Mouse (Mus musculus) embryo, embryonic 11 days (tissue): ENCODE measurements around the gene Grid1.

Experiments used
- DNase-seq: peaks from one replicate; pipeline ENCODE4 v3.0.0-alpha.2; 2015

The Grid1 gene

DNA sequence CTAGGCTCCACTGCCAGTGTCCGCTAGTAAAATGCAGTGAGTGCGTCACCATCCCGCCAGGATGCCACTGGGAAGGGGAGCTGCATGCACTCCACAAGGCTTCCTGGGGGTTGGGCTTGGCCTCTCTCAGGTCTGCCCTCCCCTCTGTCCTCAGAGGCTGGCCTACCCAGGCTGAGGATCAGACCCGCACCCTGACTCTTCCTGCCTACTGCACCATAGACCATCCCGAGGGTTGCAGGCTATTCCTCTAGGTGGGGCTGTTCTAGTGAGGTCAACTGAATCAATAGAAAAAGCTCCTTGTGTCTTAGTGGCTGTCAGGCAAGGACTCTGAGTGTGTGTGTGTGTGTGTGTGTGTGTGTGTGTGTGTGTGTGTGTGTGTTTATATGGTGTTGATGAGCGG, 19.1 kb downstream of the Grid1 start:
- DNase-seq: no peak

DNA sequence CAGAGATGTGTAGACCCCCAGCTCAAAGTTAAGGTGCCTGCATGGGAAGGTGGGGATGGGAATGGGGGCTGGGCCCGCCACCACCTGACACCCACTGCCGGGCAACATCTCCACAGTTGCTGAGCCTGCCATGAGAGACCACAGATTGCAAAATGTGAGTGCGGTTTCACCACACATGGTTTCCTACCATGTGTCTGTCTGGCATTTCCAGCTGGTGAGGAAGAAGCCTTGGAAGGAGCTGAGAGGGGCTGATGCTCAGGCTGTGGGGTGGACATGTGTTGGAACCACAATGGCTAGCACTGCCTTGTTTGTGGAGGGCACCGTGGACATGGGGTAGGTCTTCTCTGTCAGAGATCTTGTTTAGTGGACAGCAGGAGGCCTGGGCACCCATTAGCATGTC, 20.0 kb downstream of the Grid1 start:
- no peak for DNase-seq

DNA sequence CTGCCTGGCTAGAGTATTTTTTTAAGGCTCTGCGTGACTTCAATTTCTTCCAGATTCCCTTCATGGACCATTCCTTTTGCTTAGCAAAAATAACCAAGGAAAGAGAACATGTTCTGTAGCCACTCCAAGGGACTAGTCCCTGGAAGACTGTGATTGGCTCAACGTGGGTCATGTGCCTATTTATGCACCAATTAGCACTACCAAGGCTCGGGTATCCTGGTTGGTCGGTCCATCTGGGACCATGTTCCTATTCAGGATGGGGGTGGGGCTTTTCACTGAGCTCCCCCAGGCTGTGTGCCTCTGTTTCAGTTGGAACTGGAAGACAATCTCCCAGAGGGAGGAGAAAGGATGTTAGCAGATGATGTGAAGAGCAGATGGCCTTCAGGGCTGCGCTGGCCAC, 23.7 kb downstream of the Grid1 start:
- no peak for DNase-seq

DNA sequence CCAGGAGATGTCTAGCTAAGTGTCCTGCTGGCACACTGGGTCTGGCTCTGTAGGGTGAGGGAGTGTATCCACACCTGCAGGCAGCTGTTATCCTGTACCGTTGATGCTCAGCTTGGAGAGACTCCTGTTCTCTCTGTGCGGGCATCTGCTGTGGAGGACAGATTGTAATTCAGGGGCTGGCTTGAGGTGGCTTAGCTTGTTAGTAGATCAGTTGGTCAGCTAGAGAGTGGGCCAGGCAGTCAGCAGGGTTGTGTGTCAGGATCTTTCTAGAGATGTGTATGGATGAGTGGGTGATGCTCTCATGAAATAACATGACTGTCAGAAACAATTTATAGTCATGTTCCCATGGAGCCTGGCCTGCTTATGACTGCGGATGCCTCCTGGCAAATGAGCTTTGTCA, 24.3 kb downstream of the Grid1 start:
- no peak for DNase-seq

DNA sequence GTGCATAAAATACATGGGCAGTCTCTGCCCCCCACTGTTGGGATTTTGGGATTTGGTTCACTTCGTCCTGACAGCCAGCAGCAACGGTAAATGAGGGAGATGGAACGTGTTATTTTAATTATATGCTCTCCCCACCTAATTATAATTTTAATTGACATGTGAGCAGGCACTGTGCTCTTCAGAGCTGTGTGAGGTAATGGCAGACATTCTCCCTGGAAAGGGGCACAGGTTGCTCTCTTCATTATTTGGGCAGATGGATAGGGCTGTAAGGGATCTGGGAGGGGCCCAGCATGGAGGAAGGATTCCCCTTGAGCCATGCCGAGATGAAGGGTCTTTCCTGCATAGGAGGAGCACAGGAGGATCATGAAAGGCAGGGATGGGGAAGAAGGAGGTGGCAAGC, 26.9 kb downstream of the Grid1 start:
- DNase-seq: no peak

DNA sequence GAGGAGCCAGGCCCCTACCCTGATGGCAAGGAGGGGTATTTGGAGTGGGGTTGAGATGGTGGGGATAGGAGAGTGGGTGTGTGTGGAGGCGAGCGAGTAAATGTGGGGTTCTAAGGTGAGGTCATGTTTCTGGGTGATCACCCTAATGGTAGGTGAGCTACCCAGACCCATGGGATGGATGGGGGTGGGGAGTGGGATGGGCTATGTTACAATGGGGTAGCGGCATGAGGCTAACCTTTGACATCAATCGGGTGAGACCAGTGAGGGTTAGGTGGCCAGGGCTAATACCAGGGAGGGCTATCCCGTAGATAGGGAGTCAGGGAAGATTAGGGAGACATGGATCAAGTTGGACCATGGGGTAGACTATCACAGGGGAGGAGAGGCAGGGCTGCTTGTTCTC, 27.7 kb downstream of the Grid1 start:
- no peak for DNase-seq

DNA sequence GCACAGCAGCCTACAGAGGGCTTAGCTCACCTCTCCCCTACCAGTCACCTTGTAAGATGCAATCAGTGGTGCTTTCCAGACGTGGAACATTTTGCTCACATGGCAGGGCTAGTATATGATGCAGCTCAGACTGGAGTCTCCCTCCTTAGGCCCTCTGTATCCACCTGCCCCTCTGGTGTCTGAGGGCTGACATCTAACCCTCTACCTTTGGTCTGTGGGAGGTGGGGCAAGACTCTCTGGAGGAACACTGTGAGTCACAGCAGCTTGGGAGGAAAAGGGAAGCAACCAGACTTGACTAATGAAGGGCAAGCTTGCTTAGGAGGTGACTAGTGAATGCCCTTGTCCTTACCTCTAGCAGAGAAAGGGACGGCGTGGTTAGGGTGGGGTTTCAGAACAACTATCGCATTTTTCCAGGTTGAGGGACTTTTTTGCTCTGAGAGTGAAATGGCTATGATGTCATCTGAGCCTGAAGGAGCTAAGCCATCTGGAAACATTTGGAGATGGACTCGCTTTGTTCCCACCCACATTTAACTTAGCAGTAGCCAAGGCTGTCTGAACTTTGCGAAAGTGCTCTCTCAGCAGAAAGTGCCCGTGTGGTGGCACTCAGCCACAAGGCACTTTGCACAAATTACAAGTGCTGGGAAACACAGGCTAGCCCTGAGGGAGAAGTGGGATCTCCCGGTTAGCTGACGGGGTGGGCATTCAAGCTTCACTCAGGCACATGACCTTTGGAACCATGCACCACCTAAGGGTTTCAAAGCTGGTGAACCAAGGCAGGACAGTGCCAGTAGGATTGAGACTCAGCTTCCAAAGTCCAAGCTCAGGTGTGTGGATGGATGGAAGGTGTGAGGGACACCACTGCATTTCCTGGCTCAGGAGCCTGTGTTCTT, 41.2 kb downstream of the Grid1 start:
- no peak for DNase-seq

DNA sequence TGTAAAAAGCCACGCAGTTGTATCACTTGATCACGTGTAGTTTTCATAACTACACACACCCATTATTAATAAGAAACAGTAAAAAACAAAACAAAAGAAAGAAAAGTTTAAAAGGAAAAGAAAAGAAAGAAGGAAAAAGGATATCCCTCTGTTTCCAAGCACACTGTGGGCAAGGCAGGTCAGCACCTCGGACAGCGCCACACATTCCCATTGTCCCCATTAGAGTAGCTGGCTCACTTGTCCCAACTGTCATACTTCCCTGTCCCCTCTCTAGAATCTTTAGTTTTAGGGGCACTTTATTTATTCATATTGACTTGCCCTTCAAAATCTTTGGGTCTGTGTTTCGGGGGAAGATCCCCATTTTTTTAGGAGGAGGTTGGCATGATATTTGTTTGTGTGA, 47.4 kb downstream of the Grid1 start:
- peak; percentile 70 for DNase-seq

DNA sequence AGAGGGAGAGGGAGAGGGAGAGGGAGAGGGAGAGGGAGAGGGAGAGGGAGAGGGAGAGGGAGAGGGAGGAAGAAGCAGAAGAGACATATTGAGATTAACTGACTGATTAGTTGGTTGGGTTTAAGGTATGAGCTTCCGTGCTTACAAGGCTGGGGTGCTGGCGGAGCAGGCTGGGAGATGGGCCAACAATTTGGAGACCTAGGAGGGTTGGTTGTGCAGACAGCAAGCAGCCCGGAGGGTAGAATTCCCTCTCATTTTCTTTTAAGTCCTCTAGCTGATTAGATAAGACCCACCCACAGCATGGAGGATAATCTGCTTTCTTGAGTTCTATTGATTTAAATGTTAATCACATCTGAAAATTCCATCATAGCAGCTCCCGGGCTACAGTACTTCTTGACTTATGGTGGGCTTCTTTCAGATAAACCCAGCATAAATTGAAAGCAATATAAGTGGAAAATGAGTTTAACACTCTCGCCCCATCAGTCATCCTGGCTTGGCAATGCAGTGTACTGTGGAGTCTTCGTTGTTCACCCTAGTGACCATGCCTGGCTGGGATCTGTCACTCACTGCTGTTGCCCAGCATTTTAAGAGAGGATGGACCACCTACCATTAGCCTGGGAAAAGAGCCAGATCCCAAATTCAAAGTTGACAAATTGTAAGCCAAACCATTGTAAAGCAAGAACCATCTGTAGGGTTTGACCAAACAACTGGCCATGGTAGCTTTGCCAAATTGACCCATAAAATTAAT, 48.8 kb downstream of the Grid1 start:
- DNase-seq: no peak

DNA sequence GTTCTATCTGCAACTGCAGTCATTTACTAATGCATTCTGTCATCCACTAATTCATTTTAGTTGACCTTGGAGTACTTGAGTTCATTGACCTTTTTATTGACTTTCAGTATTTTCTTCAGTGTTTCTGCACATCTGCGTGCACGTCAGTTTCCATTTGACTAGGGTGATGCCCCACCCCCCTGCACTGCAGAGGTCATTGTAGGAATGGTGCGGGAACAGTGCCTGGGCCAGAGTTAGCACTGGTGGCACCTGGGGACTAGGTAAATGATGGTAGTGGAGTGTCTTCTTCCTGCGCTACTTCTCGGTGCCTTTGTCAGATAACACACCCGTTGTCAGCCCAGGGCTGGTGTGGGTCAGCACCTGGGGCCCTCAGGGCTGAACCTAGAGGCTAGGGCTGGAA, 60.1 kb downstream of the Grid1 start:
- no peak for DNase-seq

DNA sequence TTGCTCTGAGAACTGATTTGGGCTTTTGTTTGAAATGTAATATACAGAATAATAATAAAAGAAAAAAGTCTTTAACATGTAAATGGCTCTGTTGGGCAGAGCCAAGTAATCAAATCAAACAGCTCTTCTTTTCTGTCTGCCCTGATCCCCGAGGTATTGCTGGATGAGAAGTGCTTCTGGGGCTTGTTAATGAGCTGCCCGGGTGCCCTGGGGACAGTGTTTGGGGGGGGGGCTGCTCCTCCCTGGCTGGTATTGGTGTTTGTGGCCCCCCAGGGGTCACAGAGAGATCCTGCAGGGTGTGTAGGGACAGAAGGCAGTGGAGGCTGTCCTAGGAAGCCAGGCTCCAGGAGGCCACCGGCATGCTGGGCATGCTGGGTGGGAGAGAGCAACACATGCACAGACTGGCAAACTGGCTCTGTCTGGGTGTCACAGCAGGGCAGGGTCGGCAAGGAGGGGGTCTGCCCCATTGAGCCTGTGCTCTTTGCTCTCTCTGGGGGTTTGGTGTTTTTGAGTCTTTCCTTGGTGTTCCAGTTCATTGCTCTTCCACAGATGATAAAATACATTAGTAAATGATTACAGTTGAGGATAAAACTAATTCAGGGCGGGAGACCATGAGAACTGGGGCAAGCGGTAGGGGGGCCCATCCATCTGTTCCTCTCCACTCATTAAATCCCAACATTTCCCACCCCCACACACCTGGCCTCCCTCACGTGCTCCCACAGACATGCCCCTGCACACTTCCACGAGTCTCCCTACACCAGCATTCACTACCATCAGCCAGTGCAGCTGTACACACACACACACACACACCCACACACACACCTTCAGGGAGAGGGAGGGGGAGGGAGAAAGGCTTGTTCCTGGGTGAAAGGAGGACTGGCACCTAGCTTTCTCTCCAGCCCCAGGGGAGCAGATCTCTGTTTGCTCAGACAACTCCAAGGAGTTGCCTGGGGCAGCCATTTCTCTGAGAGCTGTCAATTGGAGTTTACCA, 60.8 kb downstream of the Grid1 start:
- DNase-seq: no peak

DNA sequence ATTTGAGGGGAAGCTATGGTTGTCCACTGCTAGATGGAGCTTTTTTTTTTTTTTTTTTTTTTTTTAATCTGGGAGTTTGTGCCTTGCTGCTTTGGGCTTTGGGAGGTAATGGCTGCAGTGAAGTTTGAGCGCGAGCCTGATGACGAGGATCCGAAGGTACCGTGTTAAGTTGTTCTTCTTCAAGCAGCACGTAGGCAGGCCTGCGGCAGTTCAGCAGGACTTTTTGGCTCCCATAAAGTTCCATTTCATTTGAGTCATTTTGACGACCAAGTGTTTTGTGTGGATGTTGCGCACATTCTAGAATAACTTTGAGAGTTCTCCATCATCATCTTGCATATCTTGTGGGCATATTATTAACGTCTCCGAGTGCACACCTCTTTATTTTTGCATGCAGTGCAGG, 64.3 kb downstream of the Grid1 start:
- DNase-seq: no peak

DNA sequence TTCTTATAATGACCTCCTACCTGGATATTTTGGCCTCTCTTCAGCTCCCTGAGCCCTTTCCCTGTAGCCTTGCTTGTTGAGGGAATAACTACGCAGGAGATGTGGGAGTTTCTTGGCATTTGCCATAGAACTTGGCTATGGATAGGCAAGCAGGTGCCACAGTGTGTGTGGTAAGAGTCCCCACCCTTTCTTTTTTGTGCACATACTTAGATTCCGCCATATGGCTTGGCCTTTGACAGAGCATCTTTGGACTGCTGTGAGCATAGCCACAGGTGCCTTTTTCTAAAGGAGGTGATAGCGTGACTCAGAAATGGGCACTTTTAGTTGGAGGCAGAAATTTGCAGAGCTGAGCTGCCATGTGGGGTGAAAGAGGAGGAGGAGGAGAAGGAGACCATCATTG, 64.7 kb downstream of the Grid1 start:
- DNase-seq: no peak

DNA sequence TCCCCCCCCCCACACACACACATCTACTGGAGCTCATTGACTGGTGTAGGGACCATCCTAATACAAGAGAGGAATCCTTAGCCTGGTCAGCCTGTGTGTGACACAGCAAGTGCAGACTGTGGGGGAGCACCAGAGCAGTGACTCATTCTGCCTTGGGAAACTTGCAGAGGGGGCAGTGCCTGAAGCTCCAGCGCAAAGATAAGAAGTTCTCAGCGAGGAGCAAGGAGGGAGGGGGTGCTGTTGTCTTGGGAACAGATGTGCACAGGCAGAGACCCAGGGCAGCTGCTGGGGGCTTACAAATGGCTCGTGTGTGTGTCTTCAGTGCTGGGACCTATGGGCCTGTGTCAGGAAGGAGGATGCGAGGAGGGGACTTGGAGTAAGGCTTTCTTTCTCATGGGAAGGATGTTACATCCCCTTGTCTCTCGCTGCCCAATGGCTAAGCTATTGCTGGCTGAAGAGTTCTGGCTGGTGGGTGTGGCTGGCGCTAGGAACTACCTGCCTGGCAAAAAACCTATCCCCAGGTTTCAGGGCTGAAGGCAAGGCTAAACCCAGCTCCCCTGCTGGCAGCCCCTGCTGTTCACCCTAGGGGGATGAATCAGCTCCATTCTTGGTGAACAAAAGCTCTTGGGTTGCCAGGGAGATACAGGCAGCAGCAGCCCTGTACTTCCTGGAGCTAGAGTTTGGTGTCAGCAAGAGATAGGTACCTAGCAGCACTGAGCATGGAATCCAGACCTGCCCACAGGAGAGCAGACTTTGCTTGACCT, 72.0 kb downstream of the Grid1 start:
- DNase-seq: peak; percentile 7

DNA sequence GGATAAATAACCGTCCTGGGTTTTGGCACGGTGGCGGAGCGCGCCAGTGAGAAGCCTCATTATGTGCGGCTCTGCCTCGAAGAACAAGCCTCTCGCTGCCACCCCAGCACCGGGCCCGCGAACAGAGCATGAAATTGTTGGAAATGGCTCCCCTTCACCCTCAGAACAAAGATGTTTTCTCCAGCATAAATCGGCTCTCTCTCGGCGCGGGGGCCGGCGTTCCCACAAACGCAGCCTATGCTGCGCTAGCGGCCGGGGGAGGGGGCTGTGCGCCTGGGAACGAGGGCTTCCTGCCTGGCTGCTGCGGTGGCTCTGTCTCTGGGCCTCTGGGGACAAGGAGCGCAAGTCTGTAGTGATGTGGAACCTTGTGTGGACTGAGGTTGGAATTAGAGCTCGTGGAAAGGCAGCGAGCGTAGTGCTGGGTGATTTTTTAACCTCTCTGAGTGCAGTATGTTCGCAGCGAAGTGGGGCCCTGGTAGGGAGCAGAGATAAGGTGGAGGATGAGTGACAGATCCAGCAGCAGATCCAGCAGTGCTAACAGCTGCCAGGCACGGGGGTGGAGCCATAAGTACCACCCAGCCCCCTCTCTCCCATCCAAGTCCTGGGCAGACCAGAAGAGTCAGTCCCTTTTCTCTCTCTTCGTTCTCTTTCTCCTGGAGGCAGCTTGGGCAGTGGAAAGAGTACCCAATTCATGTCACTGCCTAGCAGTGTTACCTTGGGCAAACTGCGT, 76.5 kb downstream of the Grid1 start:
- DNase-seq: peak; percentile 75

DNA sequence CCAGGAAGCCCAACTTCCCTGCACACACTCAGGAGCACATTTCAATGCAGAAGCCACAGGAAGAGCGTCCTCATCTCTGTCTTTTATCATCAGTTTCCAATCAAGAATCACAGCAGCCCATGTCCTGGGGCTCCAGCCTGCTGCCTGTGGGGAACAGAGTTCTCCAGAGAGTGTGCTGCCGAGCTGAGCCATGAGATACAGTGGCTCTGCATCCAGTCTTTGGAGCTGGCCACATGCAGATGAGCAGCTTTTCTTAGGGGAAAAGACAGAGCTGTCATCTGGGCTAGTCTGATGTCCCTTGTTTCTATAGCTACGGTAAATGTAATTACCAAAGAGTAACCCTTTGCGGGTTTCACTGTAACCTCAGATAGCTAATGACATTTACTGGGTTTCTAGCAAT, 83.9 kb downstream of the Grid1 start:
- no peak for DNase-seq

DNA sequence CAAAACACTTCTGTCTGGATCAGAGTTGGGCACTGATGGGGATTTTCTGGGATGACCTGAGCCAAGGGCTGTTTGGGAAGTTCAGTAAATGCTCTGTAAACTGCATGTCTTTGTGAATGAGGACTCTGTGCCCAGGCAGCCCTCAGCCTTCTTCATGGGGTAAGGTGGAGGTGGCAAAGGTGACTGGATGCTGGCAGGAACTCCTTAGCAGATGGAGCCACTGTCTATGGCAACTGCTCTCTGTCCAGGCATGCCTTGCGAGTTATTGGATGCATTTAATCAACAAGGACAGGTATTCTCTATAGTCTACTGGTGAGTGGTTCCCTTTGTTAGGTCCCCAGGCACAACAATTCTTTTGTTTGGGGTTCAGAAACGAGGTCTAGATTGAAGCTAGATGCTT, 85.8 kb downstream of the Grid1 start:
- no peak for DNase-seq

DNA sequence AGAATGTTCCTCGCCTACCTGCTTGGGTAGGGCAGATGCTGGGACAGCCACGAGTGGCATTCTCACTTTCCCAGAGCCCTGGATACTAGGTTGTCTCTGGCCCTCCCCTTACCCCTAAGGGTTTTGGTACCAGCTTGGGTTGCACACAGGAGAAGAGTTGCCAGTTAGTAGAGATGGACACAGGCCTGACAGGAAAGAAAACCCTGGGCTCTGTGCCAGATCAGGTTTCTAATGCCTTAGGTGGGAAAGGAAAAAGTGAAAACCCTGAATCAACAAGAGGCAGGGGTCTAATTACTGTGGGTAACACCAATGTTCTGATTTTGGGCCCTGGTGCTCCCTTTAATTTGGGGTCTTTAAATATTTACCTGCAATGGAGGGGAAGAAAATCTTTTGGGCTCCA, 88.5 kb downstream of the Grid1 start:
- no peak for DNase-seq

DNA sequence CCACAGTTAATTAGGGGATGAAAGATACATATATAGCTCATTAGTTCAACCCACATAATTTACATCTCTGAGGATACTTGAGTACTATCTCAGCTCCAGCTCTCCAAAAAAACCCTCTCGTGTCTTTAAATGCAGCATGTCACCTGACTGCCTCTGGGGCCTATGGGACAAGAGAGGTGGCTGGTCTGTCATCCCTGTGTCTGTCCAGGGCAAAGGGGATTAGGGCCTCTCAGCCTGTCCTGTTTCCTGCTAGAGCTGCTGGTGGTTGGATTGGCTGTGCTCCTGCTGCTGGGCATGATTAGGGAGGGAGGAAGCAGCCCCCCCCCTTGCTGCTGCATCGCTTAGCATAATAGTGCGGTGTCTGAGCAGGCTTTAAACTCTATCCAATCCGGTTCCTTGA, 88.9 kb downstream of the Grid1 start:
- DNase-seq: peak; percentile 13

DNA sequence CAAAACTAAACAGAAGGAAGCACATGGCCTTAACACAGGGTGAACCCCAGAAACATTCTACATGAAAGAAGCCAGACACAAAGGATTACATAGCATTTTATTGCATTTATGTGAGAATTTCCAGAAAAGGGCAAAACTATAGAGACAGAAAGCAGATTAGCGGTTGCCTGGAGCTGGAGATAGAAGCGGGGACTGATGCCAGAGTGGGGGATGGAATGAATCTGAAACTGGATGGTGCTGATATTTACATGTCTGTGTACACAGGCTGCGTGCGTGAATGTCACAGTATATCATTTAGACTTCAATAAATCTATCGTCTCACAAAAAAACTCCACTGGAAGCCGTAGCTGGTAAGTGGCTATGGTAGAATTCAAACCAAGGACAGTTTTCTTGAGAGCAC, 96.4 kb downstream of the Grid1 start:
- DNase-seq: no peak

DNA sequence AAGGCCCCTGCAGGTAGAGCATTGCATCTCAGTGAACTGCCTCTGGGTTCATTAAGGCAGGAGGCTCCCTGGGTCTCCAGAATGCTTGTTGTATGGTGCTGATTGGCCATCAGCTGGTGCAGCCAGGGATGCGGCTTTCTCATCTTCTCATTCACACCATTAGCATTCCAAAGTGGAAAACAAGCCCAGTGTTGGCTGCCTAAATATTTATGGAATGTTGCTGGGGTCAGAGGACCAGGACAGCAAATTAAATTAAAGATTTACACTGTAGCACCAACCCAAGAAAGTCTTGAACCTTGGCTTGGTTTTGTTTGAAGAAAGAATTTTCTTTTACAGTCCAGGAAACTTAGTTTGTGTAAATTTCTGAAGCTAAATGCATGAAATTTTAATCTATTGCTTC, 97.2 kb downstream of the Grid1 start:
- no peak for DNase-seq

DNA sequence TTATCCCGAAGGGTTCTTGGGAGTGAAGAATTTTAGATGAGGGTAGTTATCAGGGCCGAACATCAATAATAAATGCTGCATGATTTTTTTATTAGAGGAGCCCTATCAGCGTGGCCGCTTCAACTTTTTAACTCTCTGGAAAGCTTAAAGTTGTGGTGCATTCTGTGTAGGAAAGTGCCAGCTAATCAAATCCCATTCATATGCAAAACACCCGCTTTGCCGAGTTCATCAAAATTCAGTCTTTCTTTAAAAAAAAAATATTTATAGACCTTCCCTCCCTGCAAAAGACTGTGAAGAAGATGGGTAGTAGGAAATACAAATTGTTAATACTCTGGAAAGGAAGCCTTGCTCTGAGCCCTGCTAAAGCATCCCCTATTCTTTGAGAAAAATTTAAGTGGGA, 99.3 kb downstream of the Grid1 start:
- no peak for DNase-seq
